In genomic region chr12:96476344-96476743, GRCm38 (mm10) we compare ENCODE assay signal across 21 mouse cellular contexts.
"Had no signal": no experiment of that assay in that cellular context is flagged by ENCODE, and none has a peak within 500 bp of the region (broad histone marks: within the 10 kb centered on the region; RNA-seq: fewer than 3 reads in every experiment).

No protein-coding gene starts in this region.

- H3K9ac ChIP-seq: liver, embryonic 12.5 days; liver, embryonic 14.5 days; lung, embryonic 15.5 days; midbrain, embryonic 12.5 days; neural tube, embryonic 13.5 days; neural tube, embryonic 15.5 days had no signal

- DNase-seq: lung, adult 18-20 months; lung, postnatal 10 days; lung, postnatal 36 days; midbrain, embryonic 14.5 days; retina, postnatal 1 day; right cerebral cortex, adult 18-20 months; right cerebral cortex, postnatal 25 days; right cerebral cortex, postnatal 4 days; spleen, adult 18-20 months; thymus, adult 18-20 months; thymus, postnatal 14 days; thymus, postnatal 36 days had no signal

- H3K4me2 ChIP-seq: liver, embryonic 12.5 days; lung, embryonic 15.5 days; midbrain, embryonic 12.5 days; neural tube, embryonic 13.5 days; neural tube, embryonic 15.5 days had no signal

- H3K4me3 ChIP-seq: liver, embryonic 12.5 days; lung, embryonic 15.5 days; midbrain, embryonic 10.5 days; midbrain, embryonic 12.5 days; myocyte; neural tube, embryonic 13.5 days; neural tube, embryonic 15.5 days had no signal

- H3K9me3 ChIP-seq: liver, embryonic 12.5 days; lung, embryonic 15.5 days; midbrain, embryonic 10.5 days; midbrain, embryonic 12.5 days; neural tube, embryonic 13.5 days; neural tube, embryonic 15.5 days had no signal

- H3K27ac ChIP-seq: liver, embryonic 12.5 days; liver, embryonic 14.5 days; lung, embryonic 15.5 days; midbrain, embryonic 10.5 days; midbrain, embryonic 12.5 days; neural tube, embryonic 13.5 days; neural tube, embryonic 15.5 days had no signal

- H3K27me3 ChIP-seq: liver, embryonic 12.5 days; lung, embryonic 15.5 days; midbrain, embryonic 12.5 days; neural tube, embryonic 13.5 days; neural tube, embryonic 15.5 days had no signal

- H3K36me3 ChIP-seq: liver, embryonic 12.5 days; lung, embryonic 15.5 days; midbrain, embryonic 10.5 days; midbrain, embryonic 12.5 days; neural tube, embryonic 13.5 days; neural tube, embryonic 15.5 days had no signal

- ATAC-seq: liver, embryonic 12.5 days; midbrain, embryonic 16.5 days had no signal

- H3K4me1 ChIP-seq: liver, embryonic 12.5 days; lung, embryonic 15.5 days; midbrain, embryonic 10.5 days; midbrain, embryonic 12.5 days; neural tube, embryonic 13.5 days; neural tube, embryonic 15.5 days had no signal
